Mouse (Mus musculus) kidney, adult 2 months (tissue): Measurements from ENCODE around the gene Zfp36l2.

Source experiments
- CTCF ChIP-seq: fragments of 200-500 bp; conservative IDR thresholded peaks from 2 replicates; pipeline ENCODE4 v1.5.1; 2011; ENCODE audit warnings: low read depth, mild to moderate bottlenecking, control low read depth, low read length, moderate library complexity, mixed read lengths; ENCODE audit not compliant: insufficient read depth, insufficient read length
- POLR2A ChIP-seq: fragments of 200-500 bp; IDR thresholded peaks from one replicate; pipeline ENCODE4 v1.6.1; 2011; ENCODE audit warnings: low read depth, low read length, control low read depth

- TF ChIP-seq POLR2A: no peak
- TF ChIP-seq CTCF: no peak
These were observed 36.6 kb upstream of the Zfp36l2 start for GRCm38 (mm10) chr17:84224217-84224887.
